Mouse (Mus musculus) left cerebral cortex, postnatal 14 days (tissue): ENCODE measurements around the gene Vnn1. TPM values are rescaled to one million over a fixed set of nuclear protein-coding genes. Genes with fewer than 3 reads are reported as not detected.
A peak's percentile ranks its signal among the peaks of the same experiment; 100 is the strongest.

Experiments
- DNase-seq, 2 experiments: peaks; one replicate each; pipeline ENCODE4 v3.0.0; 2021 to 2022; ENCODE audit warnings: low spot score in 2 of 2, mixed read lengths in 1 of 2
- intact Hi-C: fragments of 180-260 bp; cut with DNase I; formaldehyde crosslinking; loops from one replicate; pipeline ENCODE4 v1.15.1; 2025
- long read RNA-seq, 2 experiments: library from polyadenylated mRNA; stranded (forward); transcript quantifications; one replicate each; pipeline ENCODE4 v2.0.0; 2021
- total RNA-seq, 2 experiments: library from RNA; stranded (reverse); gene quantifications; 2 replicates each; pipeline ENCODE4 v1.2.3; 2021

Vnn1 gene
- under 1 TPM in 1 of 2 experiments, not detected in 1; 0.13 TPM for total RNA-seq
- long read RNA-seq, experiment 1, result 0 reads
- long read RNA-seq, experiment 2, partial matches to known transcripts, result 0 of 1 reads
- long read RNA-seq, experiment 2, other reads (novel, unspliced or antisense), result 0 of 1 reads

DNA sequence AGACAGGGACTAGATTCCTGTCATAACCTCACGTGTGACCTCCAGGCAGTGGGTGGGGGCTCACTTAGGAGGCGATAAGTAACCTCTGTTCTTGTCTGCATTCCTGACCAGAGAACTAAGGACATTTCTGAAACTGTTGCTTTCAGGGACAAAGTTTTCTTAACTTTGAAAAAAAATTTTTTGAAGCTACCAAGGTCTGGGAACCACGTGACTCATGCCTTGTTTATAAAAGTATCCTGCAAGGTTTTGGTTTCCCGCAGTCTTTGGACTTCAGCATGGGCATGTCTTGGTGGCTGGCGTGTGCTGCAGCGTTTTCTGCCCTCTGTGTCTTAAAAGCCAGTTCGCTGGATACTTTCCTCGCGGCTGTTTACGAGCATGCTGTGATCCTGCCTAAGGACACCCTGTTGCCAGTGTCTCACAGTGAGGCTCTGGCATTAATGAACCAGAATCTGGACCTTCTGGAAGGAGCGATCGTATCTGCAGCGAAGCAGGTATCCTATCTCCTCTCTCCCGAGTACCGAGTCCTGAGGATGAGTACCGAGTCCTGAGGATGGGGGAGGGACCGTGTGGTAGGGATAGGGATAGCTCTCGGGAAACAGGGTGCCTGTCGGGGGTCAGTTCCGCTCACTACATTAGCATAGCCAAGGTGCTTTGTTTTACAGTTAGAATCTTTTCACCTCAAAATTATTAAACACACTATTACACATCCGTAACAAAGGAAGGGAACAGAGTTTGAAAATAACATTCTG lies at the start of gene Vnn1:
Vnn1 (plus strand) TSS at position 88 of the 749 bp plus-strand sequence.
- no peak for DNase-seq
- intact Hi-C loops, result no loop called here

DNA sequence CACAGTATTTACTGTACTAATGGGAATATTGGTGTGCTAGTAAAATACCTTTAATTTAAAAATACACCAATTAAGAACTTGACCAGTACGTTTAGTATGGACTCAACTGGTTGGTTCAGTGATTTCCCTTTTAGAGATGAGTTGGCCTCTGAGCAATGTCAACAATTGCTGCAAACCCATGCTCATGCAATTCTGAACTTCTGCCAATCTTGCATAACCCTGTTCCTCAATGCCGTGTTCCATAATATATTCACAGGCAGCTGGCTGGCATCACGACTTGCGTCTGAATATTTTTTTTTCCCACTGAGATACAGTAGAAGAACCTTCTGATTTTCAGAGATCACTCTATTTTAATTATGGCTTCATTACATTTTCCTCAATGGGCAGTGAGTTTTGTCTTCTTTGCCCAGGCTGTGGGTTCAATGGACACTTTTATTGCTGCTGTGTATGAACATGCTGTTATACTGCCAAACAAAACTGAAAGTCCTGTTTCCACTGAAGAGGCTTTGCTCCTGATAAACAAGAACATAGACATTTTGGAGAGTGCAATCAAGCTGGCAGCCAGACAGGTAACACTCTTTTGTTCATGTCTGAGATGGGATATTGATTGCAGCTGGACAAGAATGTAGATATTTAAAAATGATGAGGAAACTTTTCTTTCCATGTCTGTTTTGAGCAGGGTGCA lies 43.1 kb upstream of the Vnn1 start, which contains the start of gene Vnn3:
Vnn3 (plus strand) TSS at position 235 of the 685 bp plus-strand sequence.
- no peak for DNase-seq
- intact Hi-C loops, result no loop called here

DNA sequence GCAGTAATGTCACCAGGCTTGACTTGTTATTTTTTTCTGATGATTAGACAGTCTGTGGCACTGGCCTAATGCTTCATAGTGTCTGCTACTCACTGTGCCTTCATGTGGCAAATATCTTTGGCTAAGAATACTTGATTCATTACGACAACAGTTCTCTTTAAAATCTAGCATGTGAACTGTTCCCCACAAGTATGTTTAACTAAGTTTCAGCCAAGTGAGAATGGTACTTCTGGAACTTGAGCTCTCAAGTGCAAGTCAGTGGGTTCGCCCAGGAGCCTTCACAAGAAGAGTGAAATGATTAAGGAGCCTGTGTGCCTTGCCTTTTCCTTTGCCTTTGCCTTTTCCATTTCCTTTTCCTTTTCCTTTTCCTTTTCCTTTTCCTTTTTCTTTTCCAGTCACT lies 42.4 kb upstream of the Vnn1 start:
- intact Hi-C loops, result no loop called here
- no peak for DNase-seq

GRCm38 (mm10) chr10:23864362-23865312 lies 29.9 kb upstream of the Vnn1 start:
- intact Hi-C loops, result no loop called here
- DNase-seq, result no peak

DNA sequence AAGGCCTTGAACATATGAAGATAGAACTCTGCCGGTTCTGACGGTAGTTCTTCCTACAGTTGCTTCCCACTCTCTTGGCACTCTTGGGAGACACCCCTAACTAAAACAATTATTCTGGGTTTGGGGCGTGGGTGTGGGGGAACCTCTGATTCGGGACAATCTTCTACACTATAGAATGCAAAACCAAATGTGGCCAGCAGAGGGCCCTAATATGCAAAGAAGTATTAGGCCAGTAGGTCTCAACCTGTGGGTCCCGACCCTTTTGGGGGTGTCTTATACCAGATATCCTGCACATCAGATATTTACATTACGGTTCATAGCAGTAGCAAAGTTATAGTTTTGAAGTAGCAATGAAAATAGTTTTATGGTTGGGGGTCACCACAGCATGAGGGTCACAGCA lies 13.8 kb upstream of the Vnn1 start:
- no peak for DNase-seq
- intact Hi-C loops, result no loop called here

DNA sequence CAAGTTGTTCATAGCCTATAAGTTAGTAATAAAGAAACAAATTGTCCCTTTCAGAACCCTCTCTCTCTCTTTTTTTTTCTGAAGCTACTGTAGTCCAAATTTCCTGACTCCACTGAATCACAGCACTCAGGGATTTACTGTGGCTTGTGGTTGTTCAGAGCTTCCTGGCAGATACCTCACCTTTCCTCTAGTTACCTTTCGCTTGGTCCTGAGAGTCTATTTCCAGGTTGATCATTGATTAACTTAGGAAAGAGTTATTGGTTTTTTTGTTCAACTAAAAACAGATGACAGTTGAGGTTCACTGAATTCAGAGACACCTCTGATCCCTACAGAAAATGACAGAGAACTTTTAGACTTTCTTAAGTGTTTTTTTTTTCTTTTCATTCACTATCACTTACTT lies 9.6 kb upstream of the Vnn1 start:
- intact Hi-C loops, result no loop called here
- no peak for DNase-seq

- no peak for DNase-seq
- intact Hi-C loops, result no loop called here
Observed at GRCm38 (mm10) chr10:23886060-23886459, 8.4 kb upstream of the Vnn1 start.

GRCm38 (mm10) chr10:23892987-23893386 lies 1.5 kb upstream of the Vnn1 start:
- intact Hi-C loops, result no loop called here
- no peak for DNase-seq

DNA sequence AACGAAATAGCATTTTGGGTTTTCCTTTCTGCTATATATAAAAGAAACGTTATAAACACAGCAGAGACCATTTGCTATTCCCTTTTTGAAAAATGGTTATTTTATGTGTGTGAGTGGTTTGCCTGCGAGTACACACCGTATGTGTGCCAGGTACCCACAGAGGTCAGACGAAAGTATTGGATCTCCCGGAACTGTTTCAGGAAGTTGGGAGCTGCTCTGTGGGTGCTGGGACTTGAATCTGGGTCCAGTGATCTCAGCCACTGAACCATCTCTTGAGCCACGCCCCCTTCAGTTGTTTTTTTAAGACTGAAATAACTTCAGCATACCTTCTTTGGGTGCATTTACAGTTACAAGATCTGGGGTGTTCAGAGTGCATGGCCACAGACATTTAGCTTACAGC lies 888 bp downstream of the Vnn1 start:
- intact Hi-C loops, result no loop called here
- DNase-seq, result no peak

DNA sequence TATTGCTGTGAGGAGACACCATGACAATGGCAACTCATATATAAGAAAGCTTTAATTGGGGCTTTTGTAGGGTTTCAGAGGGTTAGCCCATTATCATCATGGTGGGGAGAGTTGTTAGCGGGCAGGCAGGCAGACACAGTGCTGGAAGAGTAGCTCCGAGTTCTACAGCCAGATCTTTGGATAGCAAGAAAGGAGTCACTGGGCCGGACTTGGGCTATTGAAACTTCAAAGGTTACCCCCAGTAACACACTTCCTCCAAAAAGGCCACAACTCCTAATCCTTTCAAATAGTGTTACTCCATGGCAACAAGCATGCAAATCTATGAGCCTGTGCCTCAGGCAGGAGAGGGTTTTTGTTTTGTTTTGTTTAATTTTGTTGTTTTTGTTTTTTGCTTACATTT lies 6.6 kb downstream of the Vnn1 start:
- intact Hi-C loops, result no loop called here
- no peak for DNase-seq

GRCm38 (mm10) chr10:23905661-23906060 lies 11.2 kb downstream of the Vnn1 start:
- DNase-seq, result no peak
- intact Hi-C loops, result no loop called here

DNA sequence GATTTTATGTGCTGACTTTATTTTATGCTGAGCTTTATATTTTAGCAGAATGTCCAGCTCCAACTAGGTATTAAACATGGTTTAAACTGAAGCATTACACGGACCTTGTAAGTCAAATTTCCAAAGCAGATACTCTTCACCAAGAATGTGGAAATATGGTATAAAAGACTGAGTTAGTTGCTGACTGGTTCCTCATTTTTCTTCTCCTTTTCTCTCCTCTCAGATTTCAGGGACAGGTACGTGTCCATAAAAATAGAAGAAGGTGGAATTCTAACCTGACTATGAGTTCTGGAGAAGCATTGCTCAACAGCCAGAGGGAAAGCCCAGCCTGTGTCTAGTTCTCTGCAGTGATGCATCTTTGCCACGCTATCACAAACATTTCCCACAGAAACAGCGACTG lies 25.6 kb downstream of the Vnn1 start, which contains the start of gene Taar1:
Taar1 (plus strand) TSS at position 301 of the 400 bp plus-strand sequence.
- DNase-seq, result no peak
- intact Hi-C loops, result no loop called here

DNA sequence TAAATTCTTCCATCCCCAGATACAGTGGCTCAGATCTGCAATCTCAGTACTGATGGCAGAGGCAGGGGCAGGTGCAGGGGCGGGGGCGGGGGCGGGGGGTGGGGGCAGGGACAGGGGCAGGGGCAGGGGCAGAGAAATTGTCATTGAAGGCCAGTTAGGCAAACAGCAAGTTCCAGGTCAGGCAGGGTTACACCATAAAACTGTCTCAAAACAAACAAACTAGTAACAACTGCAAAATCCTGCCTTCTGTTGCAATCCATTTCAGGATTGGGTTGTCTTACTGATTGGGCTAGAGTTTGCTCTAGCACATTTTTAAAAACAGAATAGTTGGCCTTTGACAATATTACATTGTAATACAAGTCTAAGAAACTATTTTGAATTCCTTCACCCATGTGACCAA lies 28.0 kb downstream of the Vnn1 start:
- DNase-seq, result no peak
- intact Hi-C loops, result no loop called here

DNA sequence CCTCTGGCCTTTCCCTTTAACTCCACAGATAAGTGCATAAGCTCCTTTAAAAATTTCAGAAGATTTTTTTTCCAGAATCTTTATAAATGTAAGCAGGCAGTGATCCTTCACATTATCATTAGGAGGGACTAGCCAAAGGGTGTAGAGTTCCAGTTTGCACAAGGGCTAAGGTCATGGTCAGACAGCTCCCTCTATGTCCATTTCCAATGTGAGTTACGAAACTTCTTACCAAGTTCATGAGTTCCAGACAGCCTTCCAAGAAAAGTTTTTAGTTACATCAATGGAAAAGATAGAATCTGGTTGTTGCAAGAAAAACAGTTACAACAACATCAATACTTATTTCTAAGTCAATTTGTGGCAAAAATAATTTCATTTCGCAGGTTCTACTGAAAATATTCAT lies 29.5 kb downstream of the Vnn1 start:
- no peak for DNase-seq
- intact Hi-C loops, result no loop called here

DNA sequence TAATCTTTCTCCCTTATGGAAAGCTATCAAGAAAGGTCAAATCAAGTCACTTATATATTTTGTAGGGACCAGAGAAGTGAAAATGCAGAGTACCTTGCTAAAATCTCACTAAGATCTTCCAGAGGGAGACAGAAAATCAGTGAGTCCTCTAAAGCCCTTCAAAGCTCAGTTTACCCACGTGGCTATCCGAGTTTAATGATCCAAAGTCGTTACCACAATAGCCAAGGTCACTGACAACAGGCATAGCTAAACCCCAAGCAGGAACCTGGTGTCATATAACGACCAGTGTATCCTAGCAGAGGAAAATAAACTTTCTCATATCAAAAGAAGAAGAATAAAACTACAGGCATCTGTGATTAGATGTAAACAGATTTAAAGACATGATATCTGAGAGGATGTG lies 43.1 kb downstream of the Vnn1 start:
- DNase-seq, result no peak
- intact Hi-C loops, result no loop called here

DNA sequence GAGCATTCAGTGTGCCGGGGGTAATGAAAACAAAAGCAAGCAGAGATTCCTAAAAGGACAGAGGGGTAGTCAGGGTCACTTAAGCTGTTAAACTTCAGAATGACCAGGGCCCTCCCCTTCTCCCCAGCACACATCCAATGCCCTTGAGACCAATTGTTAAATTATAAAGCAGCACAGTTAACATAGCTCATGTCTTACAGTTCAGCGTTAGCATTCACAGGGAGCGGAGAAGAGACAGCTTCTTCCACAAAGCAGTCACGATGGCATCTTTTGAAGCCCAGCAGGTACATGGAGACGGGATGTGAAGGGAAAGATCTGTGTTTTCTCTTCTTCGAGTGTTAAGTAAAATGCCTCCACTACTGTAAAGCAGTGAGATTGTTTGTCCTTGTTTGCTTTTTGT lies 43.8 kb downstream of the Vnn1 start, which contains the start of gene Taar2:
Taar2 (plus strand) TSS at position 261 of the 400 bp plus-strand sequence.
- intact Hi-C loops, result no loop called here
- DNase-seq, result no peak

DNA sequence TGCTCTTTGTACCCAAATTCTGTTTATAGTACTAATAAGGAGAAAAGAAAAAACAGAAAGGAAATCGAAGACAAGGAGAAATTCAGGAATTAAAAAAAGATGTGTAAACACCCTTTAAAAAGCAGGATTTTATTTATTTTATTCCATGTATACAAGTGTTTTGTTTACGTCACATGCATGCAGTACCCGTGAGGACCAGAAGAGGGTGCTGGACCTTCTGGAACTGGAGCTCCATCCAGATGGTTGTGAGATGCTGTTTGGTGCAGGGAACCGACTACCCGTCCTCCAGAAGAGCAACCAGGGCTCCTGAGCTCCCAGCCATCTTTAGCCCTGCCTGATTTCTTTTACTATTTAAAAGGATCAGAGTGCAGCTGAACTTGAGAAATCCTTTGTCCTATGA lies 48.0 kb downstream of the Vnn1 start:
- intact Hi-C loops, result no loop called here
- DNase-seq, result no peak

DNA sequence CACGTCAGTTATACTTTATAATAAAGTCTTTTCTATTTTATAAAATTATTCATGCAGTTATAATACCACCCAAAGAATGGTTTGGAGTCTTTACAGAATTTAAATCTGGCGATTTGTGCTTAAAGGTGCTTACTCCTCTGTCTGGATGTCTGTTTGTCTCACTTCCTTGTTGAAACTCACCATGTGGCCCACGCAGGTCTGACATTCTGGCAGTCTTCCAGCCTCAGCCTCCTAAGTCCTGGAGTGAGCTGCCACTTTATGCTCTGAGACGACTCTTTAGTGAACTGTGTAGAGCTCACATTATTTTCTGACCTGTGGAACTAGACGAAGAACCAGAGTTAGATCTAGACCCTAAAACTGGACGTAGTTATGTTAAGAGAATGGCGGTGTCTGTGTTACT lies 53.5 kb downstream of the Vnn1 start:
- intact Hi-C loops, result no loop called here
- DNase-seq, result no peak

- intact Hi-C loops, result no loop called here
- peak; percentile 11 to 24 for DNase-seq
Observed at GRCm38 (mm10) chr10:23949508-23950005, 55.1 kb downstream of the Vnn1 start, which contains the start of gene Taar3. Taar3 (plus strand) TSS chr10:23949558.
